Mouse (Mus musculus): Measurements from ENCODE around the gene Zfp459.

GRCm38 (mm10) chr13:67428116-67428515, 6.9 kb upstream of the Zfp459 start:
- TF ChIP-seq CTCF (IDR thresholded peaks at IDR 0.05 in 2 of 3, conservative IDR thresholded peaks at IDR 0.05 in 1 of 3; ENCODE audit: control insufficient read depth in 1 of 3, insufficient read depth in 1 of 3, low read depth in 2 of 3, low read length in 3 of 3, poor library complexity in 1 of 3, severe bottlenecking in 1 of 3) (no peak), ZNF384 (IDR thresholded peaks at IDR 0.05; ENCODE audit: low read depth, low read length) (no peak), POLR2AphosphoS2 (IDR thresholded peaks at IDR 0.05; ENCODE audit: low read length) (no peak), POLR2A (IDR thresholded peaks at IDR 0.05; ENCODE audit: control insufficient read depth in 1 of 2, insufficient read depth in 1 of 2, low read depth in 1 of 2, low read length in 2 of 2, poor library complexity in 1 of 2) (no peak)
